Mouse (Mus musculus): ENCODE measurements at regions not wholly inside any gene's neighbourhood (a gene's known extent, or its start where the extent isn't known, plus 50 kb on each side); places are given as distances from the start of the nearest gene placed in this dataset.

DNA sequence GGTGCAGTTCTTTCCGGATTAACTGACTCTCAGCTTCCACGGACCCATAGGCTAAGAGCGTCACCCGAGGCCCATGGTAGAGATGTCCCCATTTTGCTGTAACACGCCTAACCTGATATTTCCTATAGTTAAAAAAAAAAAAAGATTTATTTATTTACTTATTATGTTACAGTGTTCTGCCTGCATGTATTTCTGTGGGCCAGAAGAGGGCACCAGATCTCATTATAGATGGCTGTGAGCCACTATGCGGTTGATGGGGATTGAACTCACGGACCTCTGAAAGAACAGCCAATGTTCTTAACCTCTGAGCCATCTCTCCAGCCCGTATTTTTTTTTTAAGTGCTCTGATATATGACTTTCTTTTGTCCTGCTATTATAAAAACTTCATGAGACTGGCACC, 114.2 kb upstream of the Tmpo start:
- TF ChIP-seq POLR2A (IDR thresholded peaks at IDR 0.05; ENCODE audit: borderline replicate concordance, extremely low read depth, low read depth, low read length) (no peak), CTCF (IDR thresholded peaks at IDR 0.05; ENCODE audit: insufficient read depth, low read length) (no peak)

Data from lung, adult 2 months (tissue).